Mouse (Mus musculus) intestine, embryonic 14.5 days (tissue): ENCODE measurements at regions not wholly inside any gene's neighbourhood (a gene's known extent, or its start where the extent isn't known, plus 50 kb on each side); places are given as distances from the start of the nearest gene placed in this dataset.

Experiments used
- ATAC-seq: fragments of 200-750 bp; cut with Nextera tagmentation; replicated peaks from 2 replicates; pipeline ENCODE4 v1.8.0; 2017; ENCODE audit warnings: low read depth, moderate number of reproducible peaks, moderate TSS enrichment, moderate library complexity; ENCODE audit not compliant: low FRiP score, low TSS enrichment
- DNase-seq: peaks from one replicate; pipeline ENCODE4 v3.0.0-alpha.2; 2018; ENCODE audit warnings: low spot score
- H3K27ac ChIP-seq: fragments of 300-500 bp; sonication (generic); 2 replicates; pipeline ENCODE4 v1.5.1; 2014; ENCODE audit warnings: low read depth, mild to moderate bottlenecking, control low read depth
- H3K27me3 ChIP-seq: fragments of 300-500 bp; sonication (generic); replicated peaks from 2 replicates; pipeline ENCODE4 v1.6.1; 2014; ENCODE audit warnings: low read length, control low read depth; ENCODE audit not compliant: control insufficient read depth, insufficient read depth
- H3K36me3 ChIP-seq: fragments of 300-500 bp; sonication (generic); 2 replicates; pipeline ENCODE4 v1.6.1; 2014; ENCODE audit warnings: low read length, control low read depth; ENCODE audit not compliant: control insufficient read depth, insufficient read depth
- H3K4me1 ChIP-seq: fragments of 300-500 bp; sonication (generic); replicated peaks from 2 replicates; pipeline ENCODE4 v1.6.1; 2014; ENCODE audit warnings: low read length, control low read depth, mixed read lengths; ENCODE audit not compliant: control insufficient read depth, insufficient read depth
- H3K4me2 ChIP-seq: fragments of 300-500 bp; sonication (generic); 2 replicates; pipeline ENCODE4 v1.6.1; 2014; ENCODE audit warnings: low read length
- H3K4me3 ChIP-seq: fragments of 300-500 bp; sonication (generic); 2 replicates; pipeline ENCODE4 v1.5.1; 2014; ENCODE audit warnings: low read depth, low read length, control low read depth, mixed read lengths
- H3K9ac ChIP-seq: fragments of 300-500 bp; sonication (generic); 2 replicates; pipeline ENCODE4 v1.6.1; 2014; ENCODE audit warnings: mild to moderate bottlenecking, low read length
- H3K9me3 ChIP-seq: fragments of 300-500 bp; sonication (generic); 2 replicates; pipeline ENCODE4 v1.6.1; 2016; ENCODE audit warnings: low read length, control low read depth; ENCODE audit not compliant: control insufficient read depth
- WGBS: fragments of 180-500 bp; shearing (Covaris S2); extraction: QIAGEN DNeasy Blood & Tissue Kit; methylation state at CpG from one replicate; pipeline ENCODE4 v1.1.7; 2014; 5-methylcytosine and 5-hydroxymethylcytosine counted together

GRCm38 (mm10) chr7:72538288-72538687 lies 231.9 kb upstream of the Mctp2 start:
- DNase-seq (no peak), ATAC-seq (no peak)
- 74% methylated on average over 6 of the region's 6 CpGs for WGBS
- Histone ChIP-seq H3K36me3 (no peaks in the 10 kb centered on the region), H3K4me1 (peaks cover 4% of the 10 kb centered on the region; the same call in 1 of the 2 replicates), H3K27ac (no peak overlapping the region), H3K9me3 (no peaks in the 10 kb centered on the region), H3K27me3 (no peaks in the 10 kb centered on the region), H3K4me3 (no peak overlapping the region), H3K9ac (no peak overlapping the region), H3K4me2 (no peak overlapping the region)

- no peak overlapping the region for H3K4me3 ChIP-seq
- H3K9ac ChIP-seq, result no peak overlapping the region
- no peak overlapping the region for H3K4me2 ChIP-seq
- H3K36me3 ChIP-seq, result no peaks in the 10 kb centered on the region
- no peak overlapping the region for H3K27ac ChIP-seq
- DNase-seq (no peak), ATAC-seq (no peak)
- no peaks in the 10 kb centered on the region for H3K9me3 ChIP-seq
- no peaks in the 10 kb centered on the region for H3K27me3 ChIP-seq
- H3K4me1 ChIP-seq, result peaks cover 7% of the 10 kb centered on the region; the same call in 1 of the 2 replicates
Observed at GRCm38 (mm10) chr7:72539915-72540314, 233.5 kb upstream of the Mctp2 start.

GRCm38 (mm10) chr7:72541521-72542478 lies 235.4 kb upstream of the Mctp2 start:
- Histone ChIP-seq H3K4me2 (no peak overlapping the region), H3K4me3 (no peak overlapping the region), H3K9ac (no peak overlapping the region), H3K4me1 (peaks cover 7% of the 10 kb centered on the region; the same call in 1 of the 2 replicates), H3K27ac (no peak overlapping the region), H3K36me3 (no peaks in the 10 kb centered on the region), H3K9me3 (no peaks in the 10 kb centered on the region), H3K27me3 (no peaks in the 10 kb centered on the region)
- 46% methylated on average over 14 of the region's 14 CpGs for WGBS
- ATAC-seq (no peak), DNase-seq (no peak)

GRCm38 (mm10) chr7:72543501-72543900 lies 237.1 kb upstream of the Mctp2 start:
- DNase-seq, result no peak
- Histone ChIP-seq H3K27me3 (no peaks in the 10 kb centered on the region), H3K9me3 (peaks cover 5% of the 10 kb centered on the region; the same call in 1 of the 2 replicates), H3K4me2 (no peak overlapping the region), H3K9ac (no peak overlapping the region), H3K4me3 (no peak overlapping the region), H3K27ac (peak overlapping the region; percentile 51), H3K4me1 (peaks cover 7% of the 10 kb centered on the region; the same call in 1 of the 2 replicates), H3K36me3 (no peaks in the 10 kb centered on the region)
- 28% methylated on average over 4 of the region's 4 CpGs for WGBS
- ATAC-seq, result no peak

GRCm38 (mm10) chr7:72543946-72544345 lies 237.5 kb upstream of the Mctp2 start:
- WGBS, result 15% methylated on average over 4 of the region's 4 CpGs
- peak; percentile 72 for DNase-seq
- Histone ChIP-seq H3K27me3 (no peaks in the 10 kb centered on the region), H3K9ac (no peak overlapping the region), H3K36me3 (no peaks in the 10 kb centered on the region), H3K27ac (peak overlapping the region; percentile 51), H3K4me3 (no peak overlapping the region), H3K4me1 (peaks cover 7% of the 10 kb centered on the region; the same call in 1 of the 2 replicates), H3K4me2 (no peak overlapping the region), H3K9me3 (peaks cover 5% of the 10 kb centered on the region; the same call in 1 of the 2 replicates)
- no peak for ATAC-seq

GRCm38 (mm10) chr7:72567378-72567777 lies 261.0 kb upstream of the Mctp2 start:
- Histone ChIP-seq H3K9ac (no peak overlapping the region), H3K4me3 (no peak overlapping the region), H3K4me2 (no peak overlapping the region), H3K27ac (no peak overlapping the region), H3K9me3 (no peaks in the 10 kb centered on the region), H3K4me1 (no peaks in the 10 kb centered on the region), H3K27me3 (no peaks in the 10 kb centered on the region), H3K36me3 (no peaks in the 10 kb centered on the region)
- ATAC-seq (no peak), DNase-seq (no peak)

GRCm38 (mm10) chr7:72569177-72569576 lies 262.8 kb upstream of the Mctp2 start:
- ATAC-seq, result no peak
- Histone ChIP-seq H3K27me3 (no peaks in the 10 kb centered on the region), H3K4me3 (no peak overlapping the region), H3K4me1 (no peaks in the 10 kb centered on the region), H3K36me3 (no peaks in the 10 kb centered on the region), H3K9ac (no peak overlapping the region), H3K4me2 (no peak overlapping the region), H3K27ac (no peak overlapping the region), H3K9me3 (no peaks in the 10 kb centered on the region)
- no peak for DNase-seq

GRCm38 (mm10) chr7:72574316-72574715 lies 267.9 kb upstream of the Mctp2 start:
- Histone ChIP-seq H3K9me3 (no peaks in the 10 kb centered on the region), H3K4me3 (no peak overlapping the region), H3K36me3 (no peaks in the 10 kb centered on the region), H3K4me1 (no peaks in the 10 kb centered on the region), H3K4me2 (no peak overlapping the region), H3K27ac (no peak overlapping the region), H3K27me3 (no peaks in the 10 kb centered on the region), H3K9ac (no peak overlapping the region)
- ATAC-seq (no peak), DNase-seq (no peak)
- 89% methylated on average over 1 of the region's 1 CpGs for whole genome bisulfite sequencing

GRCm38 (mm10) chr7:72584427-72584826 lies 278.0 kb upstream of the Mctp2 start:
- no peak overlapping the region for H3K4me3 ChIP-seq
- no peak overlapping the region for H3K9ac ChIP-seq
- no peak for DNase-seq
- no peaks in the 10 kb centered on the region for H3K27me3 ChIP-seq
- H3K9me3 ChIP-seq, result no peaks in the 10 kb centered on the region
- no peaks in the 10 kb centered on the region for H3K4me1 ChIP-seq
- H3K36me3 ChIP-seq, result no peaks in the 10 kb centered on the region
- no peak overlapping the region for H3K27ac ChIP-seq
- ATAC-seq, result no peak
- WGBS, result 71% methylated on average over 3 of the region's 3 CpGs
- no peak overlapping the region for H3K4me2 ChIP-seq
